Mouse (Mus musculus): ENCODE results near the gene Tmem192. TPM values are rescaled to one million over a fixed set of nuclear protein-coding genes. Genes with fewer than 3 reads are reported as not detected.

Tmem192 gene
- 18.0 and 19.7 TPM in 2 replicates for polyA plus RNA-seq (2016; fragmentation: Nextera tagmentation; extraction: Ambion mirVana)

DNA sequence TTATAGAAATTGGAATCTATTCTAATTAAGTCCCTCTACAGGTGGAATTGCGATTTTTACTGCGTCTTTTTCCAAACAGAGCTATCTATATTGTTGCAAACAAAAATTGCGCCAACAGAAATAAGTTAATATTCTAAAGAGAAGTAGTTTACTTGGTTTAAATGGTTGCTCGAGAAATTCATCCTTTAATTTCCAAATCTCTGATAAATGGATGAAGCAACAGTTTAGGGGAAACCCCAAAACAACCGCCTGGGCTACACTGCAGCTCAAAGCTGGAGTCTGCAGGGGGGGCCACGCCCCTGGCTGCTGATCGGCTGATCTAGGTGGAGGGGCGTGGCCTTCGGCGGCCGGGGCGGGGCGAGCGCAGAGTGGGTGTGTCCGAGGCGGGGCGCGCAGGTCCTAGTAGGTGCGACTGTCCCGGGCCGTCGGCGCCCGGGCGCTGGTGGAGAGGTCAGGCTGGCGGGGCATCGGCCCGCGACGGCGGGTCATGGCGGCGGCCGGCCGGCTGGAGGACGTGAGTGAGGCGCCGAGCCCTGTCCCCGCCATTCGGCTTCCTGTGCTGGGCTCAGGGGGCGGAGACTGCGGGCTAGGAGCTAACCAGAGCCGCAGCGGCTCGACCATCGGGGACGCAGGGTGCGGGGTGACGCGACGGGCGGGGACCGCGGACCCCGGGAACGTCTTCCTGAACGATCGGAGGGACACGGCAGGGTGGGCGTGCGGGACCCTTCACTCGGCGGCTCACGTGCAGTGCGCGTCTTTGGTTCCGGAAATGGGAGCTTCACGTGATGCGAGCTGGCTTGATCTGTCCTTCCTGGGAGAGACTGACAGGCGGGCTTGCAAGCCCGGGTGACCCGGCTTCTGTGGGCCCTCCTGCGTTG is at the start of gene Tmem192:
TSS of gene Tmem192 (plus strand) at position 366 of the 878 bp plus-strand sequence.
- Histone ChIP-seq H3K27ac (peak within 1 kb of the TSS; percentile 87), H3K4me1 (peaks cover 4% of the 10 kb centered on the region; the same call in 1 of the 2 replicates), H3K4me3 (peak within 1 kb of the TSS; percentile 85), H3K27me3 (ENCODE audit: poor library complexity, severe bottlenecking) (peaks cover 32% of the 10 kb centered on the region), H3K9me3 (no peaks in the 10 kb centered on the region), H3K36me3 (replicated peaks) (no peaks in the 10 kb centered on the region)
- peak; percentile 90 for DNase-seq (ENCODE audit: extremely low spot score, low spot score)
- WGBS: 2% methylated on average over 73 of the region's 73 CpGs

DNA sequence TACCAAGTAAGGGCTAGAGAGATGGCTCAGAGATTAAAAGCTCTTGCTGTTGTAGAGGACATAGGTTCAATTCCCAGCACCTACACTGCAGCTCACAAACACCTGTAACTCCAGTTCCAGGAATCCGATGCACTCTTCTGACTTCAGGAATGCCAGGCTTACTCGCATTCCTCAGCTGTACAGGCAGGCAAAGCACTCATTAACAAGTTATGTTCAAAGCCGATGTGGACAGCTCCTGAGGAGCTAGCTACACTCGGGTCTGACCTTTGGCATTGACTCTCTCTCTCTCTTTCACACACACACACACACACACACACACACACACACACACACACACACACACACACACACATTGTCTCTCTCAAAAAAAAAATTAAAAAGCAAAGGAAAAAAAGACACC is 48.3 kb upstream of the Tmem192 start:
- no peaks in the 10 kb centered on the region for H3K9me3 ChIP-seq
- H3K4me3 ChIP-seq: no peak overlapping the region
- no peaks in the 10 kb centered on the region for H3K27me3 ChIP-seq (ENCODE audit: poor library complexity, severe bottlenecking)
- peaks cover 13% of the 10 kb centered on the region for H3K4me1 ChIP-seq
- WGBS: 39% methylated on average over 4 of the region's 4 CpGs
- H3K27ac ChIP-seq: no peak overlapping the region
- H3K36me3 ChIP-seq (replicated peaks): no peaks in the 10 kb centered on the region
- DNase-seq (ENCODE audit: extremely low spot score, low spot score): no peak

DNA sequence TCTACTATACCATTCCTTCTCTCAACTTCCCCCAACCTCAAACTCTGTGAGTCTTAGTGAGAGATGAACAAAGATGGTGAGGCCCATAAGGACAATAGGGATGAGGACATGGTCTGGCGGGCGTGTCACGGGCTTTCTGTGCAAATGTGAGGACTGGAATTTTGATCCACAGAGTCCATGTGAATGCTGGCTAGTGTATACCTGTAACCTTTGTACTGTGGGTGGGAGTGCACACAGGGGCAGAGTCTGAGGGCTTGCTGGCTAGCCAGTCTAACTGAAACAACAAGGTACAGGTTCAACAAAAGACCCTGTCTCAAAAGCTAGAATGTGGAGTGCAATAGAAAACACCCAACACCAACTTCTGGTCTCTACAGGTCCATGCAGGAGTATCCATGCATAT is 46.3 kb upstream of the Tmem192 start:
- Histone ChIP-seq H3K27ac (no peak overlapping the region), H3K9me3 (no peaks in the 10 kb centered on the region), H3K27me3 (ENCODE audit: poor library complexity, severe bottlenecking) (no peaks in the 10 kb centered on the region), H3K4me1 (peaks cover 18% of the 10 kb centered on the region), H3K4me3 (no peak overlapping the region), H3K36me3 (replicated peaks) (no peaks in the 10 kb centered on the region)
- no peak for DNase-seq (ENCODE audit: extremely low spot score, low spot score)
- WGBS: 92% methylated on average over 3 of the region's 3 CpGs

DNA sequence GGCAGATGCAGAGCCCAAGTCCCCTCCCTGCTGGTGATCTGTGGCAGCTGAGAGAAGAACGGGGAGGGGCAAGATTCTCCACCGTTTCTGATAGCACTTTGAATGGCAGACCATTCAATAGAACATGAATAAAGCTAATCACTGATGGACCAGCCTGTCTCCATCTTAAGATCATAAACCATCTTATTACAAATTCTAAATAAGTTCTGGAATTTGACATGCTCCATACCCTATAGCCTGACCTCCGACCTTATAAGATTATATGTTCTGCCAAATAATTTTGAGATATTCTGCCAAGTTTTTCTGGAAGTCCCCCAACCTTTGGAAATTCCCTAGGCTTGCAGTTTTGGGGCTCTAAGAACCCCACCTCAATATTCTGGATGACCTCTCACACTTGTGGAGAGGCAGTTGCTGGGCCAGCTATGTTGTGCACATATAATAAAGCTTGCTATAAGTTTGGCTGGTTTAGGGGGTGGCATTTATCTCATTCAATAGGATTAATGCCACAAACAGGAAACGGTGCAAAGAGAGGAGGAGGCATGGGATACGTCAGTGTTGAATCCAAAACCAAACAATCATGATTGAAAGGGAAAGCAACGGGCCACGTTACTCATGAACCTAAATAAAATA is 45.3 kb upstream of the Tmem192 start:
- no peak for DNase-seq (ENCODE audit: extremely low spot score, low spot score)
- Histone ChIP-seq H3K4me1 (peaks cover 18% of the 10 kb centered on the region), H3K36me3 (replicated peaks) (no peaks in the 10 kb centered on the region), H3K4me3 (no peak overlapping the region), H3K27me3 (ENCODE audit: poor library complexity, severe bottlenecking) (no peaks in the 10 kb centered on the region), H3K27ac (no peak overlapping the region), H3K9me3 (no peaks in the 10 kb centered on the region)
- 74% methylated on average over 7 of the region's 7 CpGs for WGBS

DNA sequence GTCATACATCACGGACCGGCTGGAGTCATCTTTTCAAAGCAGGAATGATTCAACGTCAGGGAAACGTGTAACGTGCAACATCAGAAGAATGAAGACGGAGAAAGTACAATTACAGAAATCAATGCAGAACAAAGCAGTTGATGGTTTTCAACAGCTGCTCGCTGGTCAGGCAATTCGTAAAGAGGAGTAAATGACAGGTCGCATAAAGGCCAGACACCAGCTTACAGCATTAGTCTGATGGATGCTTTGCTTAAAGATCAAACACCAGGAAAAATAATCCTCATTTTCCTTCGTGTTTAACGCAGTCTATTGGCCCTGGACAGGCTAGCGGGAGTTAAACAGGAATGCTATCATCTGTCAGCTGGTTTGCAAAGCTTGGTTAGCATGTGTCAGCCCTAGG is 44.8 kb upstream of the Tmem192 start:
- H3K4me1 ChIP-seq: peaks cover 18% of the 10 kb centered on the region
- H3K4me3 ChIP-seq: no peak overlapping the region
- WGBS: 86% methylated on average over 12 of the region's 12 CpGs
- H3K27me3 ChIP-seq (ENCODE audit: poor library complexity, severe bottlenecking): no peaks in the 10 kb centered on the region
- DNase-seq (ENCODE audit: extremely low spot score, low spot score): no peak
- no peaks in the 10 kb centered on the region for H3K9me3 ChIP-seq
- H3K27ac ChIP-seq: no peak overlapping the region
- no peaks in the 10 kb centered on the region for H3K36me3 ChIP-seq (replicated peaks)

DNA sequence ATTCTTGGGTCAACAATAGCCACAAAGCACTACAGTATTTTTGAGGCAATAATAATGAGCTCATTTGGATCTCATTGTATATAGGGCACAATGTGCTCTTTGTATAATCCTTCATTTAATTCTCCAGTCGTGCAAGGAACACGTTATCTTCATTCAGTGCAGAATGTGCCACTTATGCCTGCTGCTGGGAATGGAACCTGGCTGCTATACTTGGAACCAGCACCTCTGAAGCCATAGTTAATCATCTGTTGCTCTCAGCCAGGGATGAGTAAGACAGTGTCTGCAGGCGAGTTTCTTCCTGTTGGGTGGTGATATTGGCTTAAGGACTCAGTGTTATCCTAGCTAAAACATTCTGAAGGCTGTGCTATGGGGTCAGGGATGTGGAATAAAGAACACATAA is 43.2 kb upstream of the Tmem192 start:
- Histone ChIP-seq H3K27ac (no peak overlapping the region), H3K9me3 (no peaks in the 10 kb centered on the region), H3K27me3 (ENCODE audit: poor library complexity, severe bottlenecking) (no peaks in the 10 kb centered on the region), H3K4me3 (no peak overlapping the region), H3K4me1 (peaks cover 14% of the 10 kb centered on the region), H3K36me3 (replicated peaks) (no peaks in the 10 kb centered on the region)
- WGBS: 64% methylated on average over 3 of the region's 3 CpGs
- no peak for DNase-seq (ENCODE audit: extremely low spot score, low spot score)

DNA sequence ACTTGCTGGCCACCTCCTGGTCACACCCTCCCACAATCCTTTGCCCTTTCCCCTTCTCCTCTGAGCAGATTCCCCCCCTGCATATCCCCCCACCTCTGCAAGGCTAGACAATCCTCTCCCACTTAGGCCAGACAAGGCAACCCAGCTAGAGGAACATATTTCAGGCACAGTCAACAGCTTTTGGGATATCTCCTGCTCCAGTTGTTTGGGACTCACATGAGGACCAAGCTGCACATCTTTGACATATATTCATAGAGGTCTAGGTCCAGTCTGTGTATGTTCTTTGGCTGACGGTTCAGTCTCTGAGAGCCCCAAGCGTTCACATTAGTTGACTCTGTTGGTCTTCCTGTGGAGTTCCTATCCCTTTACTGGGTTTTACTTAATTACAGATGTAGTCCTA is 37.0 kb upstream of the Tmem192 start:
- DNase-seq (ENCODE audit: extremely low spot score, low spot score): no peak
- Histone ChIP-seq H3K27ac (no peak overlapping the region), H3K4me1 (no peaks in the 10 kb centered on the region), H3K36me3 (replicated peaks) (no peaks in the 10 kb centered on the region), H3K4me3 (no peak overlapping the region), H3K27me3 (ENCODE audit: poor library complexity, severe bottlenecking) (no peaks in the 10 kb centered on the region), H3K9me3 (no peaks in the 10 kb centered on the region)
- WGBS: 96% methylated on average over 2 of the region's 2 CpGs

DNA sequence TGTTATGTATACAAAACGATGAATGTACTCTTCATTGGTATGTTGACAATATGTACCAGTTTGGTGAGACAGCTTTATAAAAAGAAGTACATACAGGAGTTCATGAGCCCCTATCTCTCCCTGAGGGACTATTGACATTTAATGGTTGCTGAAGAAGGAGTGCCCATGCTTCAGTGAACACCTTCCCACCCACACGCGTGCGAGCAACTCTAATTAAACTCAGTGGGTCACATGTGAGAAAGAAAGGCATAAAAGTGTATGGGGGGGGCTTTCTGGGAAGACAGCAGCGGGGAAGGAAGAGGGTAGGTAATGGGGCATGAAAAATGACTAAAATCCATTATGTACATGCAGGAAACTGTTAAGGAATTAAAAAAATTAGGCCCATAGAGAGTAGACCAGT is 30.2 kb upstream of the Tmem192 start:
- Histone ChIP-seq H3K27me3 (ENCODE audit: poor library complexity, severe bottlenecking) (no peaks in the 10 kb centered on the region), H3K9me3 (no peaks in the 10 kb centered on the region), H3K4me1 (peaks cover 8% of the 10 kb centered on the region), H3K4me3 (no peak overlapping the region), H3K27ac (no peak overlapping the region), H3K36me3 (replicated peaks) (no peaks in the 10 kb centered on the region)
- DNase-seq (ENCODE audit: extremely low spot score, low spot score): no peak
- 77% methylated on average over 5 of the region's 5 CpGs for WGBS

DNA sequence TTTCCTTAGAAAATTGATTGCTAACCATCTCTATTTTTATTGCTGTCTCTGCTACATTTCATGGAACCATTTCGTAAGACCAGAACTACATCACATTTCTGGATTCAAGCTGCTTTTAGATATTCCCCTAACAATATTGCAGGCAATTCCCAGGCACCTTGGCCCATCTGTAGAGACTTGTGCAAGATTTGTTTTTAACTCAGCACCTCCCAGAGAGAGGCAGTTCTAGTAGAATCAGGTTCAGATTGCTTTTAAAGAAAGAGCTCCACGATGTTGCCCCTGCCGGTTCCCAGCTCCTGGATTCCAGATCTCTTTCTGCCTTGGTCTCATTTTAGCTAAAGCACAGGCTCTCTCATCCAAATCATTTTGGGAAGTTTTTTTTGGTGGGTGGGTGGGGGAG is 23.7 kb upstream of the Tmem192 start:
- Histone ChIP-seq H3K4me3 (no peak overlapping the region), H3K9me3 (no peaks in the 10 kb centered on the region), H3K36me3 (replicated peaks) (no peaks in the 10 kb centered on the region), H3K27ac (no peak overlapping the region), H3K27me3 (ENCODE audit: poor library complexity, severe bottlenecking) (no peaks in the 10 kb centered on the region), H3K4me1 (peaks cover 12% of the 10 kb centered on the region)
- 79% methylated on average over 3 of the region's 3 CpGs for WGBS
- no peak for DNase-seq (ENCODE audit: extremely low spot score, low spot score)

DNA sequence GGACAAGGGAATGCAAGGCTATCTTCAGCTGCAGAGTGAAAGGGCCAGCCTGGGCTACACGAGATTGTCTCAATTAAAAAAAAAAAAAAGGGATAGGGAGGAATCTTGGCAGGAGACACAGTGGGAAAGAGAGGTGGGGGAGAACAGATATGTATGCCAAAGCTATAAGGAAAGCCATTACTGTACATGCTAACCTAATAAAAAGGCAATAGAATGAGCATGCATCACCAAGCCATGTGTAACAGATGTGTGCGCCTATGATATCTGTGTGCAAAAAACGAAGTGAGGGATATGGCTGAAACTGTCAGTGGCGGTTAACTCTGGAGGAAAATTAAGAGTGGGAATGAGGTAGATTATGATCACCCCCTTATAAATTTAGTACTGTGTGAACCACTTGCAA is 21.2 kb upstream of the Tmem192 start:
- WGBS: 91% methylated on average over 4 of the region's 4 CpGs
- H3K9me3 ChIP-seq: no peaks in the 10 kb centered on the region
- no peaks in the 10 kb centered on the region for H3K27me3 ChIP-seq (ENCODE audit: poor library complexity, severe bottlenecking)
- no peak overlapping the region for H3K27ac ChIP-seq
- H3K4me1 ChIP-seq: peaks cover 12% of the 10 kb centered on the region
- DNase-seq (ENCODE audit: extremely low spot score, low spot score): no peak
- no peaks in the 10 kb centered on the region for H3K36me3 ChIP-seq (replicated peaks)
- no peak overlapping the region for H3K4me3 ChIP-seq

DNA sequence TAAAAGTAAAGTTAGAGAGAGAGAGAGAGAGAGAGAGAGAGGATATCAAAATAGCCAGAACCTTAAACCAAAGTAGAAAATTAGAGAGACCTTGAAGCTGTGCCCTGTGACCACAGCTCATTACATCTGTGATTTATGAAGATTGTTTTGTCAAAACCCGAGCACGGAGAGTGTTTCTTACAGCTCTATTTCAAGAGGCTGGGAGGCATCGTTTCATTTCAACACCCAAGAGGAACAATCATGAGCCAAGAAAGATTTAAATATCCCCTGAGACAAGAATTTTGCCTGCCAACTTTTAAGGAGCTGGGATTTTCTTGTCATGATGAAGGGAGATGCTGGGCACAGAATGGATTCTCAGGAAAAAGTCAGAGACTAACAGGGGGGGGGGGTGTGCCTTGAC is 20.6 kb upstream of the Tmem192 start:
- DNase-seq (ENCODE audit: extremely low spot score, low spot score): no peak
- Histone ChIP-seq H3K4me1 (peaks cover 8% of the 10 kb centered on the region), H3K36me3 (replicated peaks) (no peaks in the 10 kb centered on the region), H3K9me3 (no peaks in the 10 kb centered on the region), H3K27ac (no peak overlapping the region), H3K27me3 (ENCODE audit: poor library complexity, severe bottlenecking) (no peaks in the 10 kb centered on the region), H3K4me3 (no peak overlapping the region)
- WGBS: 80% methylated on average over 3 of the region's 3 CpGs

DNA sequence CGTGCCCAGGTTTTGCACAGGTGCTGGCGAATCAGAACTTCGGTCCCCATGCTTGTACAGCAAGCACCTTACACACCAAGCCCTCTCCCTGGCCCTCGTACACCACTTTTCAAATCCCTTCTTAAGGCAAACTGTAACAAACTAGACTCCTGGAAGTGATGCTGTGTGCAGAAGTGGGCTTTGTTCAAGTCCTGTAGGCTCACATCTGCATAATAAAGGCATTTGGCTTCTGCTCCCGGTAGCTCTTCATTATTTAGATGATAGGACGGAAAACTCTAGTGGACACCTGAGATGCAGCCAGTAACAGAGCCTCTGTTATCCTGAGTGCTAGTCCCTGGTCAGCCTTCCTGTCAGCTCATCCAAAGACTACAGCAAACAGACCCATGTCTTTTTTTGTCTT is 18.0 kb upstream of the Tmem192 start:
- WGBS: 83% methylated on average over 6 of the region's 6 CpGs
- no peak for DNase-seq (ENCODE audit: extremely low spot score, low spot score)
- Histone ChIP-seq H3K27me3 (ENCODE audit: poor library complexity, severe bottlenecking) (no peaks in the 10 kb centered on the region), H3K9me3 (no peaks in the 10 kb centered on the region), H3K27ac (no peak overlapping the region), H3K4me3 (no peak overlapping the region), H3K36me3 (replicated peaks) (no peaks in the 10 kb centered on the region), H3K4me1 (no peaks in the 10 kb centered on the region)

DNA sequence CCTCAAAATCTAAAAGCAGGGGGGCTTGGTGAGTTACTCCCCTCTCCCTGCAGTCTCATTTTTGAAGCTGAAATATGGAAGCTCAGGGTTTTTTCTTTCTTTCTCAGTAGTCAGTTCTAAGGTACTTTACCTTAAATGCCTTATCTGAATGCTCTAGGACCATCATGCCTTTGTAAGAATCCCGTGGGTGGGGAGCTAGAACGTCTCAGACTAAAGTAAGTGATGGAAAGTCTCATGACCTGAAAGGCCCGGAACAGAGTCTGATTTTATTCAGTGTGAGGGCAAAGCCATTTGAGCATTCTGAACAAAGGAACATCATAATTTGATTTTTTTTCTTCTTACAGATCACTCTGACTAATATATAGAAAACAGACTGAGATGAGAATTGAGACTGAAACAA is 12.0 kb upstream of the Tmem192 start:
- no peaks in the 10 kb centered on the region for H3K36me3 ChIP-seq (replicated peaks)
- H3K9me3 ChIP-seq: no peaks in the 10 kb centered on the region
- WGBS: 86% methylated on average over 3 of the region's 3 CpGs
- H3K4me3 ChIP-seq: no peak overlapping the region
- H3K27me3 ChIP-seq (ENCODE audit: poor library complexity, severe bottlenecking): no peaks in the 10 kb centered on the region
- no peaks in the 10 kb centered on the region for H3K4me1 ChIP-seq
- no peak overlapping the region for H3K27ac ChIP-seq
- DNase-seq (ENCODE audit: extremely low spot score, low spot score): no peak
